Mouse (Mus musculus): ENCODE results near the gene Rabac1. TPM values are rescaled to one million over a fixed set of nuclear protein-coding genes. Genes with fewer than 3 reads are reported as not detected.

Gene Rabac1
- polyA plus RNA-seq, 1 experiment from 2014 or later = 170 TPM

- H3K4me2 ChIP-seq = peak overlapping the region; percentile 79
- H3K27ac ChIP-seq (ENCODE audit: poor library complexity, severe bottlenecking) = no peak overlapping the region
- ATAC-seq (ENCODE audit: insufficient number of reproducible peaks, low FRiP score) = no peak
- H3K9me3 ChIP-seq (replicated peaks) = peaks cover 3% of the 10 kb centered on the region
- WGBS = 4% methylated on average over 28 of the region's 33 CpGs
- peaks cover 15% of the 10 kb centered on the region for H3K4me1 ChIP-seq (replicated peaks)
- no peaks in the 10 kb centered on the region for H3K36me3 ChIP-seq
- H3K4me3 ChIP-seq = peak overlapping the region; percentile 51
- peak overlapping the region; percentile 52; the same call in 1 of the 2 replicates for H3K9ac ChIP-seq
- H3K27me3 ChIP-seq (replicated peaks) = peaks cover 73% of the 10 kb centered on the region
These were observed 17.3 kb downstream of the Rabac1 start for GRCm38 (mm10) chr7:24955226-24955625.

GRCm38 (mm10) chr7:24954450-24954849, 18.1 kb downstream of the Rabac1 start:
- Histone ChIP-seq H3K36me3 (no peaks in the 10 kb centered on the region), H3K27ac (ENCODE audit: poor library complexity, severe bottlenecking) (no peak overlapping the region), H3K9ac (peak overlapping the region; percentile 63; the same call in 1 of the 2 replicates), H3K4me2 (peak overlapping the region; percentile 79), H3K27me3 (replicated peaks) (peaks cover 81% of the 10 kb centered on the region), H3K4me1 (replicated peaks) (peaks cover 15% of the 10 kb centered on the region), H3K4me3 (peak overlapping the region; percentile 51), H3K9me3 (replicated peaks) (peaks cover 3% of the 10 kb centered on the region)
- no peak for ATAC-seq (ENCODE audit: insufficient number of reproducible peaks, low FRiP score)
- WGBS = 1% methylated on average over 24 of the region's 30 CpGs

- 0 out of 2 replicates have a peak, but pooled peaks have one; percentile 39 for ATAC-seq (ENCODE audit: insufficient number of reproducible peaks, low FRiP score)
- Histone ChIP-seq H3K9ac (peak overlapping the region; percentile 63; the same call in 1 of the 2 replicates), H3K4me1 (replicated peaks) (peaks cover 15% of the 10 kb centered on the region), H3K36me3 (no peaks in the 10 kb centered on the region), H3K27ac (ENCODE audit: poor library complexity, severe bottlenecking) (no peak overlapping the region), H3K27me3 (replicated peaks) (peaks cover 85% of the 10 kb centered on the region), H3K4me2 (peak overlapping the region; percentile 79), H3K9me3 (replicated peaks) (peaks cover 3% of the 10 kb centered on the region), H3K4me3 (peak overlapping the region; percentile 51)
- under 1% methylated on average over 23 of the region's 24 CpGs for WGBS
These were observed 18.6 kb downstream of the Rabac1 start for GRCm38 (mm10) chr7:24953966-24954365.

GRCm38 (mm10) chr7:24949958-24950623, 22.5 kb downstream of the Rabac1 start:
- no peak overlapping the region for H3K27ac ChIP-seq (ENCODE audit: poor library complexity, severe bottlenecking)
- no peaks in the 10 kb centered on the region for H3K9me3 ChIP-seq (replicated peaks)
- no peak overlapping the region for H3K4me2 ChIP-seq
- peak; percentile 33; the same call in 1 of the 2 replicates for ATAC-seq (ENCODE audit: insufficient number of reproducible peaks, low FRiP score)
- H3K4me1 ChIP-seq (replicated peaks) = peaks cover 12% of the 10 kb centered on the region
- no peak overlapping the region for H3K9ac ChIP-seq
- peaks cover 100% of the 10 kb centered on the region for H3K27me3 ChIP-seq (replicated peaks)
- no peak overlapping the region for H3K4me3 ChIP-seq
- WGBS = 1% methylated on average over 8 of the region's 8 CpGs
- no peaks in the 10 kb centered on the region for H3K36me3 ChIP-seq

- Histone ChIP-seq H3K27me3 (replicated peaks) (peaks cover 100% of the 10 kb centered on the region), H3K27ac (ENCODE audit: poor library complexity, severe bottlenecking) (no peak overlapping the region), H3K36me3 (no peaks in the 10 kb centered on the region), H3K9ac (no peak overlapping the region), H3K9me3 (replicated peaks) (no peaks in the 10 kb centered on the region), H3K4me1 (replicated peaks) (peaks cover 7% of the 10 kb centered on the region; the same call in 1 of the 2 replicates), H3K4me3 (no peak overlapping the region), H3K4me2 (no peak overlapping the region)
- no peak for ATAC-seq (ENCODE audit: insufficient number of reproducible peaks, low FRiP score)
- 4% methylated on average over 29 of the region's 29 CpGs for WGBS
These were observed 23.8 kb downstream of the Rabac1 start for GRCm38 (mm10) chr7:24948774-24949173.

- H3K27ac ChIP-seq (ENCODE audit: poor library complexity, severe bottlenecking) = no peak overlapping the region
- no peak overlapping the region for H3K4me3 ChIP-seq
- H3K4me2 ChIP-seq = no peak overlapping the region
- no peaks in the 10 kb centered on the region for H3K36me3 ChIP-seq
- peaks cover 7% of the 10 kb centered on the region; the same call in 1 of the 2 replicates for H3K4me1 ChIP-seq (replicated peaks)
- WGBS = 3% methylated on average over 7 of the region's 7 CpGs
- H3K27me3 ChIP-seq (replicated peaks) = peaks cover 100% of the 10 kb centered on the region
- no peak overlapping the region for H3K9ac ChIP-seq
- no peak for ATAC-seq (ENCODE audit: insufficient number of reproducible peaks, low FRiP score)
- H3K9me3 ChIP-seq (replicated peaks) = no peaks in the 10 kb centered on the region
These were observed 25.1 kb downstream of the Rabac1 start for GRCm38 (mm10) chr7:24947316-24948048.

GRCm38 (mm10) chr7:24944257-24944950, 28.1 kb downstream of the Rabac1 start, which contains the start of gene Gm4881:
TSS of gene Gm4881 (minus strand) at chr7:24944494.
- 1% methylated on average over 49 of the region's 72 CpGs for WGBS
- Histone ChIP-seq H3K27me3 (replicated peaks) (peaks cover 100% of the 10 kb centered on the region), H3K36me3 (no peaks in the 10 kb centered on the region), H3K4me1 (replicated peaks) (peaks cover 7% of the 10 kb centered on the region; the same call in 1 of the 2 replicates), H3K27ac (ENCODE audit: poor library complexity, severe bottlenecking) (no peak within 1 kb of the TSS), H3K9me3 (replicated peaks) (no peaks in the 10 kb centered on the region), H3K9ac (peak within 1 kb of the TSS; percentile 35; the same call in 1 of the 2 replicates), H3K4me3 (peak within 1 kb of the TSS; percentile 42), H3K4me2 (peak within 1 kb of the TSS; percentile 68)
- ATAC-seq (ENCODE audit: insufficient number of reproducible peaks, low FRiP score) = no peak

GRCm38 (mm10) chr7:24943641-24944040, 28.9 kb downstream of the Rabac1 start:
- H3K27ac ChIP-seq (ENCODE audit: poor library complexity, severe bottlenecking) = no peak overlapping the region
- H3K4me2 ChIP-seq = no peak overlapping the region
- no peaks in the 10 kb centered on the region for H3K9me3 ChIP-seq (replicated peaks)
- H3K27me3 ChIP-seq (replicated peaks) = peaks cover 100% of the 10 kb centered on the region
- H3K4me3 ChIP-seq = no peak overlapping the region
- peaks cover 7% of the 10 kb centered on the region; the same call in 1 of the 2 replicates for H3K4me1 ChIP-seq (replicated peaks)
- WGBS = 7% methylated on average over 6 of the region's 6 CpGs
- no peak for ATAC-seq (ENCODE audit: insufficient number of reproducible peaks, low FRiP score)
- no peaks in the 10 kb centered on the region for H3K36me3 ChIP-seq
- H3K9ac ChIP-seq = no peak overlapping the region

- Histone ChIP-seq H3K36me3 (peaks cover 10% of the 10 kb centered on the region), H3K4me3 (no peak overlapping the region), H3K9me3 (replicated peaks) (no peaks in the 10 kb centered on the region), H3K27ac (ENCODE audit: poor library complexity, severe bottlenecking) (no peak overlapping the region), H3K4me2 (no peak overlapping the region), H3K27me3 (replicated peaks) (peaks cover 98% of the 10 kb centered on the region), H3K9ac (no peak overlapping the region), H3K4me1 (replicated peaks) (no peaks in the 10 kb centered on the region; the same call in none of the 2 replicates)
- WGBS = 2% methylated on average over 15 of the region's 15 CpGs
- no peak for ATAC-seq (ENCODE audit: insufficient number of reproducible peaks, low FRiP score)
These were observed 40.9 kb downstream of the Rabac1 start for GRCm38 (mm10) chr7:24931651-24932050.

GRCm38 (mm10) chr7:24930475-24930874, 42.1 kb downstream of the Rabac1 start:
- H3K4me2 ChIP-seq = no peak overlapping the region
- H3K27me3 ChIP-seq (replicated peaks) = peaks cover 86% of the 10 kb centered on the region
- WGBS = 55% methylated on average over 6 of the region's 6 CpGs
- ATAC-seq (ENCODE audit: insufficient number of reproducible peaks, low FRiP score) = no peak
- H3K36me3 ChIP-seq = peaks cover 22% of the 10 kb centered on the region
- no peaks in the 10 kb centered on the region for H3K9me3 ChIP-seq (replicated peaks)
- H3K4me3 ChIP-seq = no peak overlapping the region
- H3K4me1 ChIP-seq (replicated peaks) = no peaks in the 10 kb centered on the region; the same call in none of the 2 replicates
- H3K9ac ChIP-seq = no peak overlapping the region
- H3K27ac ChIP-seq (ENCODE audit: poor library complexity, severe bottlenecking) = no peak overlapping the region

Data from heart, embryonic 12.5 days (tissue).